Mouse (Mus musculus): ENCODE data around the gene Stmn1.

DNA sequence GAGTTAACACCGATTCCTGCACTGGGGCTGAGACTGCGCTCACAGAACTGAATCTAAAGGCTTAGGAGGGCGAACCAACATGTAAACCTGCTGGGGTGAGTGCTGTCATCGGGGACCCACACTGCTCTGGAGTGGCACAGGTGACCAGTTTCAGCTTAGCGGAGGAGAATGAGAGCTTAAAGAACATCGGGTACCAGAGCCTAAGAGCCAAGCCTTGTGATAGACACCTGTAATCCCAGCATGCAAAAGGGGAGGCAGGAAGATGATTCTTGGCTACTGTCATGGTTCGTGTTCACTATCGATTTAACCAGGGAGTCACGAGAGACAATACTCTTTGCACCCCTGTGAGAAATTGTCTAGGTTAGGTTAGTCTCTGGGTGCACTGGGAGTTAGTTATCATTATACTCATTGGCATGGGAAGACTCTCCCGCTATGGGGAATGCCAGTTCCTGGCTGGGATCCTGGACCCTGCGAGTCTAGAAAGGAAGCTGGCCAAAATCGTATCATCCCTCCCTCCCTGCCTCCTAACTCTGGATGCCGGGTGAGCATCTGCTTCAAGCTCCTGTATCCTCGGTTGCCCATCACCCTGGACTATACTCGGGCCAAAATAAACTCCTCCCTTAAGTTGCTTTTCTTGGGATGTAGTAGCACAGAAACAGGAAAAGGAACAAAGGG is 35.3 kb upstream of the Stmn1 start:
- no peak for TF ChIP-seq CTCF (IDR thresholded peaks at IDR 0.05; ENCODE audit: extremely low read depth, insufficient read depth, insufficient read length, insufficient replicate concordance)
- no peak for TF ChIP-seq POLR2A (IDR thresholded peaks at IDR 0.05; ENCODE audit: low read depth, low read length)

All from spleen, adult 2 months (tissue).